Mouse (Mus musculus) kidney, adult 9 months (tissue): ENCODE data around the gene Cox19.

Experiments
- DNase-seq: peaks from one replicate; pipeline ENCODE4 v3.0.0; 2022

The Cox19 gene

DNA sequence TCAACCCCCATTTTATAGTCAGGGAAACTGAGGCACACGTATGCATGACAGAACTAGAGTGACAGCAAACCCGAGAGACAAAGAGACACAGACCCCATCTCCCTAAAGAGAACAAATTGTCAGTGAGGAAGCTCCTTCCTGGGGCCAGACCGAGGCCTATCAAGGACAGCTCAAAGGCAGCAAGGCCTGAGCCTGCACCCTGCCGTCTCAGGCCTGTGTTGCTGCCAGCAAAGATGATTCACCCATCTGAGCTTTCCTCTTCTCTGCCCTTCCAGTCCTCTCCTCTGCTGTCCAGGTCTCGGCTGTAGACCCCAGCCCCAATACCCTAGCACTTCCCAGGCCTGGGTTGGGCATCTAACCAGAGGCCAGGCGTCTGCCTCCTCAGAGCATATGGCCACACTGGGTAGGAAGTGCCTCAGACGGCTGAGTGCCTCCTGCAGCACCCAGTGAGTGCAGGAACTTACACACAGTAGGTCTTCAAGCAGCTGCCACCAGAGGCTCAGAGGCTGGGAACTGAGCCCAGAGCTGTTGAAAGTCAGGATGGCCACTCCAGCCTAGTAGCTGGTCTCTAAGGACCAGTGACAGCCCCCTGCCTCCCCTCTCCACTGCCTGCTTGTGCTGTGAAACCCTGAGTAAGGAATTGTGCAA is 24.1 kb downstream of the Cox19 start:
- DNase-seq: no peak

DNA sequence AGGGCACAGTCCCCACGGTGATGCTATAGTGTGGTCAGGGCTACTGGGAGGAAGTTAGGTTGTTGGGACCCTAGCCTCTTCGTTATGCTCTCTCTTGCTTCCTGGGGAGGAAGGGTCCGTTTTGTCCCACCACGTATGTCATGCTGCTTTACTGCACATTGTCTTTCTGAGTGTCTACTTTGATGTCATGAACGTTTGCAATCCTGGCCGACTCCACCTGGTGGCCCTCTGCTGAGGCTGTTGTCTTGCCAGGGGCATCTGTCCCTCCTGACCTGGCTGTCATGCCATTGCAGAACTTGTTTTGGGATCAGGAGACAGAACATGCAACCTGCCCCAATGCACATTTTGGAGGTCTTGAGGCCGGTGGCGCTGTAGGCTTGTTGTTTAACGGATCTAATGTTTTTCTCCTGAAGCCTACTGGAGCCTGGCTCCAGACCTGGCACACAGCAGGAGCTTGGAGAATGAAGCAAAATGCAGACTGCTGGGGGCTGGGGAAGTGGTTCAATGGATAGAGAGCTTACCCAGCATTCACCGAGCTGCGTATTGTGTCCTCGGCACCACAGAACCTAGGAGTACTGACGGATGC is 25.0 kb downstream of the Cox19 start:
- DNase-seq: no peak

DNA sequence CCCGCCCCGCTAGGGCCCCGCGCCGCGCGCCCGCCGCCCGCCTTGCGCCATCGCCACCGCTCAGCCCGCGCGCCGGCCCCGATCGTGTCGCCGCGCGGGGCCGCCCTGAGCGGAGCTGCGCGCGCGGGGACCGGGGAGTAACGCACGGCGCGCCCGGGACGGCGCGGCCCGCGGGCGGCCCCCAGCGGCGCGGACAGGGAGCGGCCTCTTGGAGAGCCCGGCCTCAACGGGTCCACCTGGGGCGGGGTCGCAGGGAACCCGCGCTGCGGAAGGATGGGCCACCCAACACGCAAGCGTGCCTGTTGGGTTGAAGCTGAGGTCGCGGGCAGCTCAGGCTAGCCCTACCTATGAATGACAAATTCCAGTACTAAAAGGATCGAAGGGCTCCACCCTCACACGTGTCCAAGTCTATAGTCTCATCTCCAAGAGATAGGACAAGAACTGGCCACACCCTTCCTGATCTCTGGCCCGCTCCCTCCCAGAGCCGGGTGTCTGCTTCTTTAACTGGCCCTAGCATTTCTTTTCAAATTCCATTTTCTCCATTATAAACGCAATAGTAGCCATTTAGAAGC is 25.7 kb downstream of the Cox19 start, which contains the start of gene Adap1:
Adap1 (minus strand) TSS at position 228 of the 572 bp plus-strand sequence.
- DNase-seq: peak; percentile 60

- peak; percentile 38 for DNase-seq
Observed at GRCm38 (mm10) chr5:139324691-139325394, 26.4 kb downstream of the Cox19 start.

DNA sequence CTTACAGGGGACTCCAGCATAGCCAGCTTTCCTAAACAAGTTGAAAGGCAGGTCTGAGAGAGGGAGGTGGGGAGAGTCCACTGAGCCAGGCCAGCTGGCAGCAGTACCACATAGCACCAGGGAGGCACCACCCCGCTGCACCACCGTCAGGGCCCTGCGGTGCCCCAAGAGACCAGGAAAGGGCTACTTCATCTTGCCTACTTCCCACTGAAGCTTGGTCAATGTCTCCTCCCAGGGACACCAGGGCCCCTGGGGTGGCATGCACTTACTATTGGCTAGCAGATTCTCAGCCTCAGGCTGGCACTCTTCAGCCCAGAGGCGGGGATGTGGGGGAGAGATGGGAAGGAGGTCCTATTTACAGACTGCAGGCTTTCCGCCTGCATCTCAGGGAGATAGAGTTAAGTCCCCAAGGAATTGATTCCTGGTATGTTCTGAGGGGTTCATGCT is 27.1 kb downstream of the Cox19 start:
- peak; percentile 47 for DNase-seq

DNA sequence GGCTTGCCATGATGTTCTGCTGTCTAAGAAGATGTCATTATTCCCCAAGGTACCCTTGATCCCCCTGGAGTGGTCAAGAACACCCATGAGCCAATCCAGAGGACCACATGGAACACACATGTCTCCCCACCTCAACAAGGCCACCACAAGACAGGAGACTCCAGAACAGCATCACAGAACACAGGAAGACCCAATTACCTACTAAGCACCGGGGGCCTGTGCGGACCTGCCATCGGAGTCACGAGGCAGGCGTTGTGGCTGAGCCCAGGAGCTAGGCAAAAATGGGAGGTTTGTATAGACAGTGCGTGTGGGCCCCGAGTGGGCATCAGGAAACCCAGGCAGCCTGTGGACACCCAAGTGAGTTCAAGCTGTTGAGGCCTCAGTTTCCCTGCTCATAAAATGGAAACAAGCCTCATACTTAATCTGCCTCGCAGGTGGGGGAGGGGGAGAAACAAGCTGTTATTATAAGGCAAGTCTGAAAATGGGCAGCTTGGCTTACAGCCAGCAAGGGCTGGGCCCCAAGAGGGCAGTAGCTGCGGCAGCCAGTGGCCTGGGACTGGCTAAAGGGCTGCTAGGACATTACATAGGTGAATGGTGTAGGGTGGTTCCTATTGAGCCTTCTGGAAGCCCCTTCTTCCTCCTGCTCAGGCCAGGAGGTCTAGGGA is 27.8 kb downstream of the Cox19 start:
- DNase-seq: peak; percentile 62

GRCm38 (mm10) chr5:139321331-139321730 is 29.9 kb downstream of the Cox19 start:
- no peak for DNase-seq

GRCm38 (mm10) chr5:139320424-139320823 is 30.8 kb downstream of the Cox19 start:
- peak; percentile 79 for DNase-seq

DNA sequence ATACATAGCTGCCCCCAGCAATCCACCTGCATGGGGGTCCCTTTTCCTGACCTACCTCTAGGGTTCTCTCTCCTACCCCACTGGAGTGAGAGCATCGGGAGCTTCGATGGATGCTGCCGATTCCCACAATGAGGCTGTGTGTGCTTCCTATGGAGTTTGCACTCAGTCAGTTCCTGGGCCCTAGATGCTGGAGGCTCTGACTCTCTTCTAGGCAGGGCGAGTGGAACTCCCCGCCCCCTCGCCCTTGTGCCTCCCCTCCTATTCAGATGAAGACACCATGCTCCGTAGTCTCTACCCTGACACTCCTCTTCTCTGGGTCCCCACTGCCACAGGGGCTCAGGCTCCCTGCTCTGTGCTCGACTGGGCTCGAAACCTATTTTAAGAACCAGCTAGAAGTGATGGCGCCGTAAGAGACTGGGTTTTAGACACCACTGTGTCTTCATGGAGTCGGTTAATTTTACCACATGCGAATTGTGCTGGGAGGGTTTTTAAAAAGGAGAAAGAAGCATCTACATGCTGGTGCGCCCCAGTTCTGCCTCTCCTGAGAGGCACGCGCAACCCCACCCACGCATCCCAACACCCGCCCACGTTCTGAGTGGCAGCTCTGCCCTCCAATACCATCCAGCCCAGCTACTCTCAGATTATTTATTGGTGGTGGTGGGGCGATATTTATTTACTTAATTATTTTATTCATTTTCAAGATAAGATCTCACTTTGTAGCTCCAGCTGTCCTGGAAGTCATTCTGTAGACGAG is 33.3 kb downstream of the Cox19 start:
- DNase-seq: peak; percentile 34

DNA sequence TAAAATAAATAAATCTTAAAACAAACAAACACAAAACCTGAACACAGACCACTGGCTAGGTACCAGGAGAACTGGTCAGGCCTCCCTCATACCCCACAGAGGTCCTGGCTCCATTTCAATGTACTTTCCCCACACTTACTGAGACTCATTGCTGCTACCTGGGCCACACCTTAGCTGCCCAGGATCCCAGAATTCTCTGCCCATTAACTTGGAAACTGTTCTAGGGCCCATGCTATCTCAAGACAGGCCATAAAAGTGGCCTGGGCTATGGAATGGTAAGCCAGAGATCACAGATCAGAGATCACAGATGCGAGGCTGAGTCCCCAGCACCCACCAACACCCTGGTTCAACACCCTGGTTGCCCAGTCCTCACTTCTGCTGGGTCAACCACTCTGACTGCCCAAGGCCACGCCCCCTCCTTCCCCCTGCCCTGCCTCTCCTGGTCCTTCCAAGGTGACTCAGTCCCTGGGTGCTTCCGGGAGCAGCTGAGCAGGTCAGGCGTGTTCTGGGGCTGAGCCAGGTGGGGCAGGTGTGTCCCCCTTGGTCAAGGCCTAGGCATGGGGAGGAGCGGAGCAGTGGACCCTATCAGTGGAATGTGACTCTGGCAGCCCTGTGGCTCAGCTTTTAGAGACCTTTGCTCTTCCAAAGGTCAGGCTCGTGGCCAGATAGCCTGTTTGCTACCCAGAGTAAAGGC is 34.1 kb downstream of the Cox19 start:
- peak; percentile 98 for DNase-seq

DNA sequence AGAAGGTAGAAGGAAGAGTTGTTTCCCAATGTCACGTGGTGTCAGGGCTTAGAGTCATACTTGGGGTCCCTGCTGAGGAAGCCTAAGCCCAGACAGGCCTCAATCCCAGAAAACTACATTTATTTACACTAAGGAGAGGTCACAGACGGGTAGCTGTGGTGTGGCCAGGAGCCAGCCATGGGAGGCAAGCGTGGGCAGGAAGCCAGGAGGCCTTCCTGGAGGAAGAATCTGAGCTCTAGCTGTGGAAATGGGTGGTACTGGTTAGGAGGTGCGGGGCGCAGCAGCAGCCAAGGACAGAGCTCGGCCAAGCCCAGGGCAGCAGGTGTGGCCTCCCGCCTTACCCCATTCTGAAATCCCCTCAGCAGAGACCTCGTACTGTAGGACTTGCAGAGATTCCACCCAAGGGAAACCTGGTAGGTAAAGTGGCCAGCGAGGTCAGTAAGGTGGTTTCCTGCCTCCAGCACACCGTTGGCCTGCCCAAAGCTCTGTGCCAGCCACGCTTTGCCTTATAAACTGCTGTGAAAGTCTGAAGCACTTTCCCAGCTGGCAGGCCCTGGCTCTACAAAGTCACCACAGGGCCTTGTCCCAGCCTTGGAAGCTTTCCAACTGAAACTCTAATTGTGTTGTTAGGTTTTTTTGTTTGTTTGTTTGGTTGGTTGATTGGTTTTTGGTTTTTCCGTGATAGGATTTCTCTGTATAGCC is 36.1 kb downstream of the Cox19 start:
- DNase-seq: peak; percentile 70

GRCm38 (mm10) chr5:139313536-139313935 is 37.7 kb downstream of the Cox19 start:
- peak; percentile 49 for DNase-seq

- DNase-seq: no peak
Observed at GRCm38 (mm10) chr5:139311822-139312221, 39.4 kb downstream of the Cox19 start.

DNA sequence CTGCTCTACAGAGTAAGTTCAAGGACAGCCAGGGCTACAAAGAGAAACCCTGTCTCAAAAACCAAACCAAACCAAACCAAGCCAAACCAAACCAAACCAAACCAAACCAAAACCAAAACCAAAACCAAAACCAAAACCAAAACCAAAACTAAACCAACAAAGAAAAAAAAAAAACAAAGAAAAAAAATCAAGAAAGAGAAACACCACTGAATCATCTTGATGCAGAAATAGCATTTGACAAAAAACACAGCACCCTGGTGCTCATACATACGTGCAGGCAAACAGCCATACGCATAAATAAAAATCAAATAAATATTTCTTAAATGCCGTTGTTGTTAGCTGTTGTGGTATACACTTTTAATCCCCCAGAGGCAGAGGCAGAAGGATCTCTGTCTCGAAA is 40.7 kb downstream of the Cox19 start:
- DNase-seq: no peak

- no peak for DNase-seq
Observed at GRCm38 (mm10) chr5:139309946-139310345, 41.3 kb downstream of the Cox19 start.

GRCm38 (mm10) chr5:139303646-139304061 is 47.6 kb downstream of the Cox19 start:
- peak; percentile 52 for DNase-seq

GRCm38 (mm10) chr5:139302101-139302500 is 49.1 kb downstream of the Cox19 start:
- DNase-seq: no peak

GRCm38 (mm10) chr5:139297745-139298144 is 53.5 kb downstream of the Cox19 start:
- DNase-seq: no peak

GRCm38 (mm10) chr5:139297092-139297491 is 54.1 kb downstream of the Cox19 start:
- no peak for DNase-seq

GRCm38 (mm10) chr5:139294089-139294488 is 57.1 kb downstream of the Cox19 start:
- no peak for DNase-seq
